Mouse (Mus musculus) left cerebral cortex, adult 2 months (tissue): ENCODE results near the gene Pla2g4a. TPM values are rescaled to one million over a fixed set of nuclear protein-coding genes. Genes with fewer than 3 reads are reported as not detected.
"Not testable (repeated sequence)": the region's sequence is repeated elsewhere in the genome, so short reads cannot be mapped to it uniquely, and the experiment has no call there.

Experiments
- DNase-seq, 2 experiments: peaks; one replicate each; pipeline ENCODE4 v3.0.0; 2021 to 2022; ENCODE audit warnings: low spot score in 2 of 2, mixed read lengths in 1 of 2; ENCODE audit errors: extremely low spot score in 1 of 2
- H3K27ac ChIP-seq: fragments of 200-600 bp; 2 replicates; pipeline ENCODE4 v1.8.1; 2022
- H3K4me3 ChIP-seq: fragments of 200-600 bp; 2 replicates; pipeline ENCODE4 v1.8.1; 2022
- CTCF ChIP-seq: fragments of 200-600 bp; IDR thresholded peaks from 2 replicates; pipeline ENCODE4 v1.8.1; 2022; ENCODE audit warnings: antibody characterized with exemption, mild to moderate bottlenecking, moderate library complexity
- intact Hi-C: fragments of 180-260 bp; cut with DNase I; formaldehyde crosslinking; loops from one replicate; pipeline ENCODE4 v1.15.1; 2025
- total RNA-seq, 2 experiments: library from RNA; stranded (reverse); gene quantifications; 2 replicates each; pipeline ENCODE4 v1.2.3; 2021

Pla2g4a gene
- total RNA-seq, 2 experiments from 2014 or later: 1.3 to 2.7 TPM

DNA sequence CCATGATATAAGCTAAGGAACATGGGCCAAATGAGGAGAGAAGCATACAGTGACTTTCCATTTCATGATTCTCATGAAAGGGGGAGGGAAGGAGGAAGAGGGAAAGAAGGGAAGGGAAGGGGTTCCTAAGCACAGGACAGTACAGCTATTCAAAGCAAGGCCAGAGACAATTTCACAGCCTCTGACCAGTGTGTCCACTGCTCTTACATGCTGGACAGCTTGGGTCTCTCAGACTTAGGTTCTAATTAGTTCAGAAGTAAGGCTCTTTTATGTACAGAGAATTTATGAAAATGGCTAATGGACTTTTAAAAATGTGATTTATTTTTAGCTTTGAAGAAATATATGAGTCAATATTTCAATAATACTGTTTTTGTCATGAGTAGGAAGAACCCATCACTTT, 9.0 kb downstream of the Pla2g4a start:
- no peak for TF ChIP-seq CTCF

GRCm38 (mm10) chr1:149950656-149951055, 10.4 kb downstream of the Pla2g4a start:
- Histone ChIP-seq H3K27ac (no peak overlapping the region), H3K4me3 (no peak overlapping the region)
- no peak for DNase-seq
- no peak for TF ChIP-seq CTCF
- intact Hi-C loops: no loop called here

More for the DNA sequence above, 9.0 kb downstream of the Pla2g4a start:
- no peak overlapping the region for H3K4me3 ChIP-seq
- no peak overlapping the region for H3K27ac ChIP-seq
- no peak for DNase-seq
- intact Hi-C loops: no loop called here

- DNase-seq: no peak
- no peak for TF ChIP-seq CTCF
- H3K4me3 ChIP-seq: no peak overlapping the region
- intact Hi-C loops: no loop called here
- no peak overlapping the region for H3K27ac ChIP-seq
Measured at GRCm38 (mm10) chr1:149950254-149950653, 10.8 kb downstream of the Pla2g4a start.

DNA sequence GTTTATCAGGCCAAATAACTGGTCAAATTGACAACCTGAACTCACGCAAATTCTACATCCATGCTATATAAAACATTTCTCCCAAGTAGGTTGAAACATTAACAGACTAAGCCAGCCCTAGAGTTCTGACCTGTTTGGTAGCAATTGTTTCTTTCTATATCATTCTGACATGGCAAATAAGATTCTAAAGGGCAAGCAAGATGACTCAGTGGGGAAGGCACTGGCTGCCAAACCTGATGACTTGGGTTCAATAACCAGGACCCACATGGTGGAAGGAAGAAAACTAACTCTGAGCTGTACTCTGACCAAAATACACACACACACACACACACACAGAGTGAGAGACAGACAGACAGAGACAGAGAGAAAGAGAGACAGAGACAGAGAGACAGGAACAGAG, 11.8 kb downstream of the Pla2g4a start:
- no peak for TF ChIP-seq CTCF
- intact Hi-C loops: no loop called here
- Histone ChIP-seq H3K4me3 (no peak overlapping the region), H3K27ac (no peak overlapping the region)
- no peak for DNase-seq

DNA sequence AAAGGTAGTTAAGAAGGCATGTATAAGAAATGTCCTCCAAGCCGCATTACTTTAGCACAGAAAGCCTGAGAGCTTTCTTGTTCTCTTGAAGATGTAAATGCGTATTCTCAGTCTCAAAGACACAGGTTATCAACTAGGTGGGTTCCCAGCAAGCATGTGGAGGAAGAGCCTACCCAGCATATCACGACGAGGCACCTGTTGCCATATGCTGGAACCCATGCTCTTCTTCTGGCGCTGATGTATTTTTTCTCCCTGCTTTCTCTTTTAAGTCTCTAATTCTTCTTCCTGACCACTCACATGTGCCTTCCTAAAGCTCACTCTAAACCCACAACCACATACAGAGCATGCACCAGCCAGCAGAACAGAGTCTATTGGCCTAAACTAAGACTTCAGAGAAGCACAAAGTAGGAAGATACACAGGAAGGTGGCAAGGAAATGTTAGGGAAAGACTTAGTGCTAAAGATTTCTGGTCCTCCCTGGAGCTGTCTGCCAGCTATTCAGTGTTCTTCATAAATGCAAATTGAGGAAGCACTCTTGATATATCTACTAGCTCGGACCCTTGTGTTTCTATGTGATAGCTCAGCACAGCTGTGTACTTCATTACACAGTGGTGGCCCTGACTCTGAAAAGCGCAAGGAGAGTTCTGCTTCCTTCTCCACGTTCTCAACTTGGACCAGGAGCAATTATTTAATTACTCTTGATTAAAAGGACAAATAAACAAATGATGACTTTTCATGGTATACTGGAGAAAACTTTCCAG, 12.8 kb downstream of the Pla2g4a start:
- DNase-seq: no peak
- Histone ChIP-seq H3K4me3 (no peak overlapping the region), H3K27ac (no peak overlapping the region)
- no peak for TF ChIP-seq CTCF
- intact Hi-C loops: no loop called here

DNA sequence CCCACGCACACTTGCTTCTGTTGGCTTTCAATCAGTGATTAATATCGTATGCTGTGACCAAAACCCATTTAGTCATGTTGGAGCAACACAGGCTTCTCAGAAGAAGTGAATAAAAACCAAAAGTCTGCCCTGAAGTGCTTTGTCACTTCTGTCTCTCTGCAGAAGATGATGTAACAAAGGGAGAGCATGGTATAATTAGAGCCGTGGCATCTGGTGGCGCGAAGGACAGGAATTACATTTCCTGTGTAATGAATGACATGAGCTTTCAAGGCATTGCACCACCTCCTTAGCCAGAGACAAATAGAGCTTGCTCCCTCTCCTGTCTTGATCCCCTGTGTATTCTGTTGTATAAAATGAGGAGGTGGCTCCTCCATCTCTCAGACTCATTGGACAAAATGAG, 14.1 kb downstream of the Pla2g4a start:
- intact Hi-C loops: no loop called here
- Histone ChIP-seq H3K4me3 (no peak overlapping the region), H3K27ac (no peak overlapping the region; the same call in 1 of the 2 replicates)
- no peak for TF ChIP-seq CTCF
- no peak for DNase-seq

GRCm38 (mm10) chr1:149946432-149946831, 14.7 kb downstream of the Pla2g4a start:
- intact Hi-C loops: no loop called here
- TF ChIP-seq CTCF: no peak
- DNase-seq: no peak

GRCm38 (mm10) chr1:149943611-149944010, 17.5 kb downstream of the Pla2g4a start:
- intact Hi-C loops: no loop called here
- TF ChIP-seq CTCF: no peak
- no peak overlapping the region for H3K4me3 ChIP-seq

More at GRCm38 (mm10) chr1:149946432-149946831, 14.7 kb downstream of the Pla2g4a start:
- Histone ChIP-seq H3K4me3 (no peak overlapping the region), H3K27ac (no peak overlapping the region)

GRCm38 (mm10) chr1:149940301-149940700, 20.8 kb downstream of the Pla2g4a start:
- intact Hi-C loops: no loop called here
- Histone ChIP-seq H3K27ac (no peak overlapping the region), H3K4me3 (no peak overlapping the region)
- TF ChIP-seq CTCF: no peak
- no peak for DNase-seq

More at GRCm38 (mm10) chr1:149943611-149944010, 17.5 kb downstream of the Pla2g4a start:
- H3K27ac ChIP-seq: no peak overlapping the region
- DNase-seq: no peak

DNA sequence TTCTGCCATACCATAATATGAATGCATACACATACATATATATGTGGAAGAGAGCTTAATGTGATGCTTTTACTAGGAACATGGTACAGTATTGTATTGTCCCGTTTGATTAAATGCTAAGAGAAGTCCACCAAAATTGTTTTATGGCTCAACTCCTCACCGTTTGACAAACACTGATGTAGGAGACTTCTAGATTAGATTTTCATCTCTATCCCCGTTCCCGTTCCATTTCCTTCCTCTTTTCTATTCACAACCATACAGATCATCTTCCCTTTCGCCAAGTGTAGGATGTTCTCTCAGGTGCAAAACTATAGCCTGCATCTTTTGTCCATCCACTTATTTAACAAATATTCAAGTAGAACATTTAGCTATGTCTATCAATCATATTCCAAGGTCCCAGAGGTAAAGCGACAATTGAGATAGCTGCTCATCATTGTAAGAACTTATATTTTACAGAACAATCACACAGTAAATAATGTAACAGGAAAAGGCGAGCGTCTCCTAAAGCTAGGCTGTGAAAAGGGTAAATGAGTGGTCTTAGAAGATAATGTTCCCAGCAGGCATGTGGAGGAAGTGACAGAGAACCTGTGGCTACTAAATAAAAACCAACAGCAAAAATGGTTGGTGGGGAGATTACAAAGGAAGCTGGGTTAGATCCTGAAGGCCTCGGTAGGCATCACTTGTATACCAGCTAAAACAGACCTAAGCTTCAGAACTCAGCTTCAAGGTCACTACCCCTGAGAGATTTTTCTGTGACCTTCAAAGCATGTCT, 21.6 kb downstream of the Pla2g4a start:
- intact Hi-C loops: no loop called here
- H3K4me3 ChIP-seq: no peak overlapping the region
- no peak for TF ChIP-seq CTCF
- no peak overlapping the region for H3K27ac ChIP-seq
- no peak for DNase-seq

- intact Hi-C loops: no loop called here
- H3K27ac ChIP-seq: no peak overlapping the region
- TF ChIP-seq CTCF: no peak
- no peak for DNase-seq
- no peak overlapping the region for H3K4me3 ChIP-seq
Measured at GRCm38 (mm10) chr1:149937825-149938224, 23.3 kb downstream of the Pla2g4a start.

DNA sequence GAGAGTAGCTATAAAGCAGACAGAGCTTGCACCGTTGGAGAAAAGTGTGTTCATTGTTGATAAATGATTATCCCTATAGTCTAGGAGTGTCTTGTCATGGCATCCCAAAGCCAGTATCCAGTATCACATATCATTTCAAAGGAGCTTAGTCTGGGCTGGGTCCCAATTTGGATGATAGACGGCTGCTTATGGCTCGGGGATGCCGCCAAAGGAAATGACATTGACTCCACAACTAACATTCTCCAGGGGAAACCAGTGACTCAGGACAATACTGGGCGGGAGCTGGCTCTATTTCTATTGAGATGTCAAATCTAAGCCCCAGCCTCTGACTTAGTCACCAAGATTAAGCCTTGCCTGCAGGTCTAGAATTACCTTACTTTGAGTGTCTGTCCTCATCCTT, 31.9 kb downstream of the Pla2g4a start:
- no peak for TF ChIP-seq CTCF
- no peak for DNase-seq
- Histone ChIP-seq H3K27ac (no peak overlapping the region), H3K4me3 (no peak overlapping the region)
- intact Hi-C loops: no loop called here

DNA sequence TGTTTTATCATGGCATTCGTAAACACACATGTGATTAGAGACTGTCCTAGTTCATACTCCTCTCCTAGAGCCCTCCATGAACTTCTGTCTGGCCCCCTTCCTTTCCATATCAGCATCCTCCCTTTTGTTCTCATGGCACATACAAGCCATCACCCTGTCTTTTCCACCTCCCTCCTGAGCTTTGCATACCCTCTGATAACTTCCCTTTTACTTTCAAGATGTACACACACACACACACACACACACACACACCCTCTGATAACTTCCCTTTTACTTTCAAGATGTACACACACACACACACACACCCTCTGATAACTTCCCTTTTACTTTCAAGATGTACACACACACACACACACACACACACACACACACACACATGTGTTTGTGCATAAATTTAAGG, 37.4 kb downstream of the Pla2g4a start:
- intact Hi-C loops, H3K4me3 ChIP-seq, H3K27ac ChIP-seq, DNase-seq: not testable (repeated sequence)
